Mouse (Mus musculus): ENCODE data around the gene Slc25a21. TPM values are rescaled to one million over a fixed set of nuclear protein-coding genes. Genes with fewer than 3 reads are reported as not detected.

Slc25a21 gene
- total RNA-seq, 1 experiment: 0.54 TPM

- H3K9me3 ChIP-seq (ENCODE audit: control insufficient read depth, insufficient read depth, low read depth, low read length): no peaks in the 10 kb centered on the region
- no peaks in the 10 kb centered on the region for H3K36me3 ChIP-seq (ENCODE audit: control insufficient read depth, insufficient read depth, low read length, poor library complexity, severe bottlenecking)
- no peak overlapping the region for H3K27ac ChIP-seq (ENCODE audit: insufficient read depth, low read depth, low read length, poor library complexity, severe bottlenecking)
- H3K4me3 ChIP-seq (ENCODE audit: insufficient read depth in 1 of 2, low read depth in 1 of 2, low read length in 2 of 2, poor library complexity in 1 of 2, severe bottlenecking in 1 of 2): no peak overlapping the region
- in situ Hi-C loops (cut with MboI; ENCODE audit: low sequenced_read_pairs in 2 of 2, unreplicated experiment in 2 of 2): no loop called here
- no peaks in the 10 kb centered on the region for H3K4me1 ChIP-seq (ENCODE audit: control insufficient read depth in 2 of 2, insufficient read depth in 2 of 2, low read length in 2 of 2, poor library complexity in 1 of 2)
- H3K9ac ChIP-seq (ENCODE audit: insufficient read depth, low read depth, low read length, poor library complexity, severe bottlenecking): no peak overlapping the region
- DNase-seq (ENCODE audit: low read depth, low spot score): no peak
- TF ChIP-seq CHD2 (IDR thresholded peaks at IDR 0.05; ENCODE audit: low read depth, low read length): no peak
- TF ChIP-seq HCFC1 (IDR thresholded peaks at IDR 0.05; ENCODE audit: borderline replicate concordance, insufficient read depth, low read length): no peak
- no peak for TF ChIP-seq ZNF384 (IDR thresholded peaks at IDR 0.05; ENCODE audit: low read depth, low read length)
- no peak for TF ChIP-seq MAFK (IDR thresholded peaks at IDR 0.05; ENCODE audit: insufficient read depth, low read depth, low read length)
- TF ChIP-seq ZC3H11A (IDR thresholded peaks at IDR 0.05; ENCODE audit: borderline replicate concordance, low read depth, low read length): no peak
These were observed 324.1 kb downstream of the Slc25a21 start for GRCm38 (mm10) chr12:56873204-56873603.

- in situ Hi-C loops (cut with MboI; ENCODE audit: low sequenced_read_pairs in 2 of 2, unreplicated experiment in 2 of 2): no loop called here
- Histone ChIP-seq H3K36me3 (ENCODE audit: control insufficient read depth, insufficient read depth, low read length, poor library complexity, severe bottlenecking) (no peaks in the 10 kb centered on the region), H3K4me3 (ENCODE audit: insufficient read depth in 1 of 2, low read depth in 1 of 2, low read length in 2 of 2, poor library complexity in 1 of 2, severe bottlenecking in 1 of 2) (no peak overlapping the region), H3K4me1 (ENCODE audit: control insufficient read depth in 2 of 2, insufficient read depth in 2 of 2, low read length in 2 of 2, poor library complexity in 1 of 2) (no peaks in the 10 kb centered on the region), H3K9me3 (ENCODE audit: control insufficient read depth, insufficient read depth, low read depth, low read length) (no peaks in the 10 kb centered on the region), H3K9ac (ENCODE audit: insufficient read depth, low read depth, low read length, poor library complexity, severe bottlenecking) (no peak overlapping the region), H3K27ac (ENCODE audit: insufficient read depth, low read depth, low read length, poor library complexity, severe bottlenecking) (no peak overlapping the region)
- TF ChIP-seq ZNF384 (IDR thresholded peaks at IDR 0.05; ENCODE audit: low read depth, low read length): no peak
- no peak for DNase-seq (ENCODE audit: low read depth, low spot score)
These were observed 326.7 kb downstream of the Slc25a21 start for GRCm38 (mm10) chr12:56870569-56870968.

GRCm38 (mm10) chr12:56863873-56864562 is 333.3 kb downstream of the Slc25a21 start:
- in situ Hi-C loops (cut with MboI; ENCODE audit: low sequenced_read_pairs in 2 of 2, unreplicated experiment in 2 of 2): no loop called here
- DNase-seq (ENCODE audit: low read depth, low spot score): no peak
- Histone ChIP-seq H3K4me1 (ENCODE audit: control insufficient read depth in 2 of 2, insufficient read depth in 2 of 2, low read length in 2 of 2, poor library complexity in 1 of 2) (no peaks in the 10 kb centered on the region), H3K36me3 (ENCODE audit: control insufficient read depth, insufficient read depth, low read length, poor library complexity, severe bottlenecking) (no peaks in the 10 kb centered on the region), H3K4me3 (ENCODE audit: insufficient read depth in 1 of 2, low read depth in 1 of 2, low read length in 2 of 2, poor library complexity in 1 of 2, severe bottlenecking in 1 of 2) (no peak overlapping the region), H3K27ac (ENCODE audit: insufficient read depth, low read depth, low read length, poor library complexity, severe bottlenecking) (no peak overlapping the region), H3K9me3 (ENCODE audit: control insufficient read depth, insufficient read depth, low read depth, low read length) (no peaks in the 10 kb centered on the region), H3K9ac (ENCODE audit: insufficient read depth, low read depth, low read length, poor library complexity, severe bottlenecking) (no peak overlapping the region)
- TF ChIP-seq ZC3H11A (IDR thresholded peaks at IDR 0.05; ENCODE audit: borderline replicate concordance, low read depth, low read length): no peak

GRCm38 (mm10) chr12:56852679-56853078 is 344.6 kb downstream of the Slc25a21 start:
- DNase-seq (ENCODE audit: low read depth, low spot score): no peak
- Histone ChIP-seq H3K4me3 (ENCODE audit: insufficient read depth in 1 of 2, low read depth in 1 of 2, low read length in 2 of 2, poor library complexity in 1 of 2, severe bottlenecking in 1 of 2) (no peak overlapping the region), H3K9ac (ENCODE audit: insufficient read depth, low read depth, low read length, poor library complexity, severe bottlenecking) (no peak overlapping the region), H3K27ac (ENCODE audit: insufficient read depth, low read depth, low read length, poor library complexity, severe bottlenecking) (no peak overlapping the region), H3K4me1 (ENCODE audit: control insufficient read depth in 2 of 2, insufficient read depth in 2 of 2, low read length in 2 of 2, poor library complexity in 1 of 2) (no peaks in the 10 kb centered on the region), H3K9me3 (ENCODE audit: control insufficient read depth, insufficient read depth, low read depth, low read length) (no peaks in the 10 kb centered on the region), H3K36me3 (ENCODE audit: control insufficient read depth, insufficient read depth, low read length, poor library complexity, severe bottlenecking) (no peaks in the 10 kb centered on the region)
- TF ChIP-seq MAFK (IDR thresholded peaks at IDR 0.05; ENCODE audit: insufficient read depth, low read depth, low read length) (no peak), CHD2 (IDR thresholded peaks at IDR 0.05; ENCODE audit: low read depth, low read length) (no peak), HCFC1 (IDR thresholded peaks at IDR 0.05; ENCODE audit: borderline replicate concordance, insufficient read depth, low read length) (no peak), ZNF384 (IDR thresholded peaks at IDR 0.05; ENCODE audit: low read depth, low read length) (no peak), ZC3H11A (IDR thresholded peaks at IDR 0.05; ENCODE audit: borderline replicate concordance, low read depth, low read length) (no peak)
- in situ Hi-C loops (cut with MboI; ENCODE audit: low sequenced_read_pairs in 2 of 2, unreplicated experiment in 2 of 2): no loop called here

GRCm38 (mm10) chr12:56851464-56851863 is 345.8 kb downstream of the Slc25a21 start:
- Histone ChIP-seq H3K4me3 (ENCODE audit: insufficient read depth in 1 of 2, low read depth in 1 of 2, low read length in 2 of 2, poor library complexity in 1 of 2, severe bottlenecking in 1 of 2) (no peak overlapping the region), H3K9me3 (ENCODE audit: control insufficient read depth, insufficient read depth, low read depth, low read length) (no peaks in the 10 kb centered on the region), H3K36me3 (ENCODE audit: control insufficient read depth, insufficient read depth, low read length, poor library complexity, severe bottlenecking) (no peaks in the 10 kb centered on the region), H3K9ac (ENCODE audit: insufficient read depth, low read depth, low read length, poor library complexity, severe bottlenecking) (no peak overlapping the region), H3K4me1 (ENCODE audit: control insufficient read depth in 2 of 2, insufficient read depth in 2 of 2, low read length in 2 of 2, poor library complexity in 1 of 2) (no peaks in the 10 kb centered on the region), H3K27ac (ENCODE audit: insufficient read depth, low read depth, low read length, poor library complexity, severe bottlenecking) (no peak overlapping the region)
- TF ChIP-seq ZC3H11A (IDR thresholded peaks at IDR 0.05; ENCODE audit: borderline replicate concordance, low read depth, low read length): no peak
- TF ChIP-seq ZNF384 (IDR thresholded peaks at IDR 0.05; ENCODE audit: low read depth, low read length): no peak
- TF ChIP-seq HCFC1 (IDR thresholded peaks at IDR 0.05; ENCODE audit: borderline replicate concordance, insufficient read depth, low read length): no peak
- TF ChIP-seq MAFK (IDR thresholded peaks at IDR 0.05; ENCODE audit: insufficient read depth, low read depth, low read length): no peak
- no peak for TF ChIP-seq CHD2 (IDR thresholded peaks at IDR 0.05; ENCODE audit: low read depth, low read length)
- in situ Hi-C loops (cut with MboI; ENCODE audit: low sequenced_read_pairs in 2 of 2, unreplicated experiment in 2 of 2): no loop called here
- no peak for DNase-seq (ENCODE audit: low read depth, low spot score)
